Mouse (Mus musculus): Measurements from ENCODE around the gene Lrrc45. TPM values are rescaled to one million over a fixed set of nuclear protein-coding genes. Genes with fewer than 3 reads are reported as not detected.

Gene Lrrc45
- polyA plus RNA-seq, 1 experiment from 2014 or later = 66.0 TPM

DNA sequence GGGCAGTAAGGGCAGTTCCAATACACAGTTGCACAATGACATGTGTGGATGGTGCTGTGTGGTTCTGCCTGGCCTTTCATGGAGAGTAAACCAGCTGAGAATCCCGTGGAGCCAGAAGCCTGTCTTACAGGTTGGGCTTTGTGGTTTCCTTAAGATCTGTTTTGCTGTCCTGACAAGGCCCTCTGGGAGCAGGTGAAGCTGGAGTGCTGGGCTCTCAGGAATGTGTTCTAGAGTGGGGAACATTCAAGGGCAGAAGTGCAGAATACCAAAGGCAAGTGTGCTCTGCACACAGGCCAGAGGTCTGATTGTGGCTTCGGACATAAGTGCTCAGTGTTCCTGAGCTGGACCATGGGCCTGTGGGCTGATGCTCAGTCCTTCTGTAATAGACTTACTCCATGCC is 29.1 kb upstream of the Lrrc45 start:
- H3K4me2 ChIP-seq = no peak overlapping the region
- H3K9ac ChIP-seq = no peak overlapping the region
- no peak overlapping the region for H3K27ac ChIP-seq
- H3K4me3 ChIP-seq (replicated peaks) = no peak overlapping the region
- no peak for ATAC-seq (replicated peaks; ENCODE audit: low FRiP score)
- WGBS = 83% methylated on average over 2 of the region's 2 CpGs
- H3K36me3 ChIP-seq = peaks cover 80% of the 10 kb centered on the region
- H3K4me1 ChIP-seq = no peaks in the 10 kb centered on the region
- H3K9me3 ChIP-seq (replicated peaks) = no peaks in the 10 kb centered on the region
- H3K27me3 ChIP-seq = no peaks in the 10 kb centered on the region

DNA sequence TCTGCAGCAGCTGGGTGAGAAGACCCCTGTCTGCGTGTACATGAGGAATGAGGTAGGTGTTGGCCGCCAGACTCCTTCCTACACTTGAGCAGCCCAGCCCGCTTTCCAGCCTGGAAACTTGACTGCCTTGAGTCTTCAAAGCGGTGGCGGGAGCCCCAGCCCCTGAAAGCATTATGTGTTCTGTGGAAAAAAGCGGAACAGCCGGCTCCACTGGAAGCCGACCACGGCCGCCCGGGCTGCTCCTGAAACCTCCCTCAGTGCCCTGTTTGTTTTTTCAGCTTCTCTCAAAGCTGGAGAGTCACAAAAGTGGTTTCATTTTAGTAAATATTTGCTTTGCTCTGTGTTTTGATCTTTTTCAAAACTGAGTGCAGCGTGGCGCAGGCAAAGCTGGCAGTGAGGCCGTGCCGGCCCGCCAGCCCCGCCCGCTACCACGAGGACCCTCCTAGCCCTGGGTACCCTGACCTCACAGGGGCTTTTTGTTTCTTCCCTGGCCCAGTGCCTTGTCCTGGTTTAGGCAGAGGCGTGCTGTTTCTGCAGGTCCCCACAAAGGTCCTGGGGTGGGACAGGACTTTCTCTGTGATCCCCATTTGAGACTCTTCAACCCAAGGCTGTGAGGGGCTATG is 27.0 kb upstream of the Lrrc45 start:
- no peak overlapping the region for H3K4me2 ChIP-seq
- no peak overlapping the region for H3K4me3 ChIP-seq (replicated peaks)
- H3K27ac ChIP-seq = peak overlapping the region; percentile 30; the same call in 1 of the 2 replicates
- no peak overlapping the region for H3K9ac ChIP-seq
- 76% methylated on average over 20 of the region's 20 CpGs for WGBS
- no peaks in the 10 kb centered on the region for H3K27me3 ChIP-seq
- peaks cover 73% of the 10 kb centered on the region for H3K36me3 ChIP-seq
- H3K4me1 ChIP-seq = no peaks in the 10 kb centered on the region
- no peaks in the 10 kb centered on the region for H3K9me3 ChIP-seq (replicated peaks)
- ATAC-seq (replicated peaks; ENCODE audit: low FRiP score) = no peak

DNA sequence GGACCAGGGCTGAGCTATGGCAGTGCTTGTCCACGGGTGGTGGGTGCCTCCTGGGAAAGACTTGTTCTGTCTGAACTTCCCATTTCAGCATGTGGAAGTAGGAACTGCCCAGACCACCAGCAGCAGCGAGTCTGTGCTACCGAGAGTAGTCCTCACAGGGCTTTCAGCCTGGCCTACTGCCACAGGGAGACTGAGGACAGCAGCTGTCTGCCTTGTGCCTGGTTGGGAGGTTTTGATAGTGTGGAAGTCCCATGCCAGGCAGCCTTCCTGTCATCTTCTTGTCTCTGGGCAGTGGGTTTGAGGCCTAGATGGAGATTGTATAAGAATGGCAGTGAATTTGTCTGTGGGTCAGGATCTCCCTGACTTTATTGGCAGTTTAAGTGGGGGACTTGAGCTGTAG is 24.4 kb upstream of the Lrrc45 start:
- H3K36me3 ChIP-seq = peaks cover 69% of the 10 kb centered on the region
- ATAC-seq (replicated peaks; ENCODE audit: low FRiP score) = no peak
- no peak overlapping the region for H3K9ac ChIP-seq
- H3K27ac ChIP-seq = no peak overlapping the region
- no peaks in the 10 kb centered on the region for H3K27me3 ChIP-seq
- 85% methylated on average over 3 of the region's 3 CpGs for WGBS
- H3K4me3 ChIP-seq (replicated peaks) = no peak overlapping the region
- no peaks in the 10 kb centered on the region for H3K9me3 ChIP-seq (replicated peaks)
- peaks cover 2% of the 10 kb centered on the region for H3K4me1 ChIP-seq
- no peak overlapping the region for H3K4me2 ChIP-seq

DNA sequence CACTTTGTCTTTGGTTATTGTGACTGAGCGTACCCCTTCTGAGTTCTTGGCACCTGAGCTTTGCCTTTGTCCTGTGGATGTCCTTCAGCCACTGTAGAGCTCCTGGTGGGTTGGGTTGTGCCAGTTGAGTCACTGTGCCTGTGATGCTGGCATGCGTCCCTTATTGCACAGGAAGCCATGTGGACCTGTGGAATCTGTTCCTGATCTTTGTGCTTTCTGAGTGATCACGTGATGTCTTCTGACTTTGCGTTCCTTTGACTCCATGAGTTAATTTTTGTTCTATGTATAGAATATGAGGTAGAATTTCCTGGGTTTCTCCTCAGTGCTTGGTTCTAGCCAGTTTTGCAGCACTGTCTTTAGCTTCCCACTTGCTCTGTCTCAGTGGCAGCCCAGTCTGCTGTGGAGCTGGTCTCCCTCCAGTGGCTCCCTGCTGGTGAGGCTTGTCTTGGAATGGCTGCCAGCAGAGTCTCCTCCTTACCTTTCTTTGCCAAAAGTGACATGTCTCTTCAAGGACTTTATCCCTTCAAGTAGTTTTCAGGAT is 21.2 kb upstream of the Lrrc45 start:
- ATAC-seq (replicated peaks; ENCODE audit: low FRiP score) = no peak
- H3K27me3 ChIP-seq = no peaks in the 10 kb centered on the region
- peaks cover 34% of the 10 kb centered on the region for H3K4me1 ChIP-seq
- no peak overlapping the region for H3K9ac ChIP-seq
- WGBS = 88% methylated on average over 4 of the region's 4 CpGs
- H3K9me3 ChIP-seq (replicated peaks) = no peaks in the 10 kb centered on the region
- H3K36me3 ChIP-seq = peaks cover 52% of the 10 kb centered on the region
- H3K4me2 ChIP-seq = no peak overlapping the region
- peak overlapping the region; percentile 33; the same call in 1 of the 2 replicates for H3K27ac ChIP-seq
- no peak overlapping the region for H3K4me3 ChIP-seq (replicated peaks)

DNA sequence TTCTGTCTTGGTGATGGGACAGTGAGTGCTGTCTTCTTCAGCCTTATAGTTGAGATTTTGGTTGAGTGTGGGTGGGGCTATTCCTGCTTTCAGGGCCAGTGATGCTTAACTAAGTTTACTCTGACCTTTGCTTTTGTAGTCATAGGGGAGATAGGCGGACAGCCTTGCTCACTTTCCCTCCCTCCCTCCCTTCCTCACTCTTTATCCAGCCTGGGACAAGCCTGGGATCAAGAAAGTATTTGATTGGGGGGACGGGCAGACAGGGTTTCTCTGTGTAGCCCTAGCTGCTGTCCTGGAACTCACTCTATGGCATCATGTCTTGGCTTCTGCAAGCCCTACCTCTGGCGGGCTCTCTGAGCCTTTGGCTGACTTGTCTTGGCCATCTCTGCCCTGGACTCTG is 20.3 kb upstream of the Lrrc45 start:
- Histone ChIP-seq H3K4me2 (no peak overlapping the region), H3K4me1 (peaks cover 43% of the 10 kb centered on the region), H3K9ac (no peak overlapping the region), H3K36me3 (peaks cover 45% of the 10 kb centered on the region), H3K9me3 (replicated peaks) (no peaks in the 10 kb centered on the region), H3K27ac (no peak overlapping the region), H3K27me3 (no peaks in the 10 kb centered on the region), H3K4me3 (replicated peaks) (no peak overlapping the region)
- WGBS = 79% methylated on average over 3 of the region's 3 CpGs
- no peak for ATAC-seq (replicated peaks; ENCODE audit: low FRiP score)

DNA sequence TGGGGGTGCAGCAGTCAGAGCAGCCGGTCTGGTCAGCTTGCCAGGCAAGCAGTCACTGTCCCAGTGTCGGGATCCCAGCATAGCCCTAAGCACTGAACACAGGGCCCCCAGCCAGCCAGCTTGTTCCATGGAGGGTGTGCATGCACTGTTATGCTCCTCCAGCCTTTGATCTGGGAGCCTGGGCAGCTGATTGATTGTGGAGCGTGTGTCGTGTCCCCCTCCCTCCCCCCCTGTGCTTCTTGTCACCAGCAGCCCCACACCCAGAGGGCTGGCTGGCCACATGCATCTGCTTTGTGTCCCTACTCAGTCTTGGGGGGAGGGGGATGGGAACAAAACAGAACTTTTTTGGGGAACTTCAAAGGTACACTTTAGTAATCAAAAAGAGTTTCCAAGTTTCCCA is 18.5 kb upstream of the Lrrc45 start:
- peak; percentile 66 for ATAC-seq (replicated peaks; ENCODE audit: low FRiP score)
- peak overlapping the region; percentile 86 for H3K27ac ChIP-seq

DNA sequence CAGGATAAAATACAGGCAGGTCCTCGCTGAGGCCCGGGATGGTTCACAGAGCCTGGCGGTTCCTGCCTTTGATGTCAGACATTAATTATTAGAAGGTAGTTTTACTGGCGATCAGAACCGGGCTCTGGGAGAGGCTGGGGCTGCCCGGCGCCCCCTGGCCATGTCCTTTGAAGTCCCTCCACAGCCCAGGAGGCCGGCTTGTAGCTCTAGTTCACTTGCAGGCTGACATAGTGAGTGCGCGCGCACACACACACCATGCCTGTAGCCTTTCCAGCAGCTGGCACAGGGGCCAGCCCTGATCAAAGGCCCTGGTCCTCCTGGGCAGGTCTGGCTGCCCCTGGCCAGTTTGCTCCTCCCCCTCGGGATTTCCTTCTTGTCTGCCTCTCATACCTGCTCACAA is 18.1 kb upstream of the Lrrc45 start:
- no peaks in the 10 kb centered on the region for H3K27me3 ChIP-seq
- ATAC-seq (replicated peaks; ENCODE audit: low FRiP score) = peak; percentile 84
- WGBS = 13% methylated on average over 12 of the region's 12 CpGs
- peaks cover 48% of the 10 kb centered on the region for H3K4me1 ChIP-seq
- H3K9me3 ChIP-seq (replicated peaks) = no peaks in the 10 kb centered on the region
- peaks cover 43% of the 10 kb centered on the region for H3K36me3 ChIP-seq
- H3K4me3 ChIP-seq (replicated peaks) = no peak overlapping the region
- no peak overlapping the region for H3K9ac ChIP-seq
- H3K4me2 ChIP-seq = peak overlapping the region; percentile 1; the same call in 1 of the 2 replicates
- H3K27ac ChIP-seq = peak overlapping the region; percentile 86

More for the DNA sequence above, 18.5 kb upstream of the Lrrc45 start:
- 15% methylated on average over 4 of the region's 4 CpGs for WGBS
- H3K4me1 ChIP-seq = peaks cover 48% of the 10 kb centered on the region
- H3K27me3 ChIP-seq = no peaks in the 10 kb centered on the region
- peaks cover 43% of the 10 kb centered on the region for H3K36me3 ChIP-seq
- H3K9ac ChIP-seq = no peak overlapping the region
- H3K4me2 ChIP-seq = peak overlapping the region; percentile 4; the same call in 1 of the 2 replicates
- no peaks in the 10 kb centered on the region for H3K9me3 ChIP-seq (replicated peaks)
- no peak overlapping the region for H3K4me3 ChIP-seq (replicated peaks)

DNA sequence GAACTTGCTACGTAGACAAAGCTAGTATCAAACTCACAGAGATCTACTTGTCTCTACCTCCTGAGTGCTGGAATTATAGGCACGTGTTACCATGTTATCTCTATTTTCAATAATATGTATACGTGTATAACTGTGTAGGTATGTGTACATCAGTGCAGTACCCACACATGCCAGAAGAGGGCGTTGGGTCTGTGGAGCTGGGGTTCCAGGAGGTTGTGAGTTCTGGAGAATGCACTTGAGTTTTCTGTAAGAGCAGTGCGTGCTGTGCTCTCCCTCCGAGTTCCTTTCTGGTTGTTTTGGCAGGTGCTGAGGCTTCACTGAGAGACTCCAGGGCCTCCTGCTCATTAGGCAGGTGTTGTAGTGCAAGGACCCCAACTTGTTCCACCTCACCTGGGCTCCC is 17.2 kb upstream of the Lrrc45 start:
- no peaks in the 10 kb centered on the region for H3K9me3 ChIP-seq (replicated peaks)
- peaks cover 46% of the 10 kb centered on the region for H3K36me3 ChIP-seq
- peaks cover 48% of the 10 kb centered on the region for H3K4me1 ChIP-seq
- no peak overlapping the region for H3K4me2 ChIP-seq
- ATAC-seq (replicated peaks; ENCODE audit: low FRiP score) = no peak
- H3K27me3 ChIP-seq = no peaks in the 10 kb centered on the region
- H3K4me3 ChIP-seq (replicated peaks) = no peak overlapping the region
- no peak overlapping the region for H3K9ac ChIP-seq
- WGBS = 92% methylated on average over 6 of the region's 6 CpGs
- H3K27ac ChIP-seq = peak overlapping the region; percentile 86; the same call in 1 of the 2 replicates

DNA sequence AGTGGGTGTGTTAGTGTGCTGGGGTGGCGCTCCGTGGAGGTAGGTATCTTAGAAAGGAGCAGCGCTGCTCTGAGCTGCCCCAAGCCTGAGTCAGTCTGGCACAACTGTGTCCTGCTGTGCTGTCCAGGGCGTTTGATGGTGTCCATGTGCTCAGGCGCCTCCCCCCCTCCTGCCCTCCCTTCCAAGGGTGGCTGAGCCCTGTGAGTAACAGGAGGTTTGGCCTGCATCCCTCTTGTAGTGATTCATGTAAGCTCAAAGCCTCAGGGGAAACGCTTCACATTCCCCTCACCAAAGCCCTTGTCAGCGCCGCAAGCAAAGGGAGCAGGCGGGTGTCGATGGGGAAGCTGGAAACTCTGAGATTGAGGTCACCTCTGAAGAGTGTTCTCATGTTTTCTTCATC is 16.0 kb upstream of the Lrrc45 start:
- no peaks in the 10 kb centered on the region for H3K27me3 ChIP-seq
- peak; percentile 59 for ATAC-seq (replicated peaks; ENCODE audit: low FRiP score)
- H3K4me3 ChIP-seq (replicated peaks) = no peak overlapping the region
- no peaks in the 10 kb centered on the region for H3K9me3 ChIP-seq (replicated peaks)
- no peak overlapping the region for H3K4me2 ChIP-seq
- peaks cover 54% of the 10 kb centered on the region for H3K36me3 ChIP-seq
- no peak overlapping the region for H3K9ac ChIP-seq
- H3K4me1 ChIP-seq = peaks cover 48% of the 10 kb centered on the region
- H3K27ac ChIP-seq = peak overlapping the region; percentile 34
- 36% methylated on average over 10 of the region's 10 CpGs for WGBS

DNA sequence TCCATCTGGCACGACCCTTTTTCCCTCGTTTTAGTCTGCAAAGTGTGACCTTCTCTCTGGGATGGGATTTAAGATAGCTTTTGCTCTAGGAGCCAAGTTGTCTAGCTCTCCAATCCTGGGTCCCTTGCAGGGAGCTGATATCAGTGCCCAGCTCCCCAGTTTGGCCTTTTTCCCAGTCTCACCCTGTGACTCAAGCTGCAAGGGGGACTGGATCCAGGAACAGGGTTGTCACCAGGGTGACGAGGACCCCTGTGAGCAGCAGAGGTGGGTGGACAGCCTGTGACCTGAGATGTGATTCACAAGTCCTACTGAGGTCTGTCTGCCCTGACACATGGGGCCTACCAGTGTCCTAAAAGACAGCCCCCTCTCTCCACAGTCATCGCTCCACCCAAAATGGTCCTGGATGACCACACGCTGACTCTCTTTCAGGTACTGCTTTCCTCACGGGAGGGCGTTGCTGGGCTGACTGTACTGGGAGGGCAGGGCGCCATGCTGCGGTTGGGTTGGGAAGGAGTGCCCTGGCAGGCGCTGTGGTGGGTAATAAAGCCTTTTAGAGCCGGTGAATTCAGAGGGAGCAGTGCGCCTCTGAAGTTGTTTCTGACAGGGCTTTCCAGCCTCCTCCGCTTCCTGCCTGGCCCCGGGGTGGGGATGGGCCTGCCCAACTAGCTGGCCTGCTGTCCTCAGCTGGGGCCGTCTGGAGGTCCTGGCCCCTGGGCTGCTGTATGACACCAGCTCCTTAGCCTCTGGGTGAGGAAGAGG is 9.8 kb upstream of the Lrrc45 start:
- Histone ChIP-seq H3K4me2 (no peak overlapping the region), H3K36me3 (peaks cover 47% of the 10 kb centered on the region), H3K27me3 (no peaks in the 10 kb centered on the region), H3K27ac (peak overlapping the region; percentile 76), H3K4me3 (replicated peaks) (no peak overlapping the region), H3K9me3 (replicated peaks) (no peaks in the 10 kb centered on the region), H3K4me1 (peaks cover 59% of the 10 kb centered on the region), H3K9ac (0 out of 2 replicates have a peak overlapping the region, but pooled peaks have one; percentile 8)
- ATAC-seq (replicated peaks; ENCODE audit: low FRiP score) = no peak
- 38% methylated on average over 15 of the region's 15 CpGs for WGBS

DNA sequence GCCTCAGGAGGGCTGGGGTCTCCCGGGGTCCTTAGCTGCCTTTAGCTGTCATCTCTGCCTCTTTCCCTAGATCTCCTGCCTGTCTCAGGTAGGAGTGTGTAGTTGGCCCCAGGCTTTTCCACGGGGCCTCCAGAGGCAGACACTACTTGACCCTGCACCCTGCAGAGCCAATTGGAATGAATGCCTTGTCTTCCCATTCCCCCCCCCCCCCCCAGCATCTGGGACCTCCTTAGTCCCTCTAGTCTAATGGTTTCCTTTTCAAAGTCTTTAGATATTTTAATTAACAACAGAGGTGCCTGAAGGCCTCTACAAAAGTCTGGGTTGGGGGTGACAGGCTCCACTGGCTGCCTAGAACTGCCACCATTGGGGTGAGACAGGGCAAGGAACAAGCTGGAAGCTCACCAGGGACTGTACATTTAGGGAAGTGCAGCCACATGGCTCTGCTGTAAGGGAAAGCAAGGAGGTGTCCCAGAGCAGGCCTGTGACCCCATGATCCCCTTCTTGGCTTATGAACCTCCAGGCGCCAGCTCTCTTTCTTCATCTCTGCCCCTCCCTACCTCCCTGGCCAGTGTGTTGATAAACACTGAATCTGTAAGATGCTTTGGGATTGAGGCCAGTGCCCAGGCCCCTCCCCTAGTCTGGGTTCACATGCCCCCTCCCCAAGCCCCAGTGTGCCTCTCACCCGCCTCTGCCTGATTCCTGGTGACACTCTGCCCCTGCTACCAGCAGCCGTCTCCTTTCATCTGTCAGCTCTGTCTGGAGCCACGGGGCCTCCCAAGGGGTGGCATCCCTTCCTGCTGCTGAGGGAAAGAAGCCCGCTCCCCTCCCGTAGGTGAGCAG is 9.0 kb upstream of the Lrrc45 start:
- 0 out of 2 replicates have a peak overlapping the region, but pooled peaks have one; percentile 0 for H3K4me2 ChIP-seq
- ATAC-seq (replicated peaks; ENCODE audit: low FRiP score) = peak; percentile 71
- 22% methylated on average over 8 of the region's 8 CpGs for WGBS
- peak overlapping the region; percentile 76 for H3K27ac ChIP-seq
- H3K4me3 ChIP-seq (replicated peaks) = no peak overlapping the region
- H3K9me3 ChIP-seq (replicated peaks) = no peaks in the 10 kb centered on the region
- no peaks in the 10 kb centered on the region for H3K27me3 ChIP-seq
- 0 out of 2 replicates have a peak overlapping the region, but pooled peaks have one; percentile 11 for H3K9ac ChIP-seq
- peaks cover 67% of the 10 kb centered on the region for H3K4me1 ChIP-seq
- H3K36me3 ChIP-seq = peaks cover 48% of the 10 kb centered on the region
